Mouse (Mus musculus) limb, embryonic 14.5 days (tissue): Measurements from ENCODE around the gene Ifi214. TPM values are rescaled to one million over a fixed set of nuclear protein-coding genes. Genes with fewer than 3 reads are reported as not detected.
"Not testable (repeated sequence)": the region's sequence is repeated elsewhere in the genome, so short reads cannot be mapped to it uniquely, and the experiment has no call there.

ENCODE experiments used
- ATAC-seq: fragments of 200-750 bp; cut with Nextera tagmentation; 2 replicates; pipeline ENCODE4 v1.8.0; 2017; ENCODE audit warnings: low read depth, moderate number of reproducible peaks, moderate TSS enrichment; ENCODE audit not compliant: low FRiP score
- DNase-seq: peaks from one replicate; pipeline ENCODE4 v3.0.0-alpha.2; 2015; ENCODE audit warnings: low spot score
- H3K27ac ChIP-seq: fragments of 300-500 bp; sonication (generic); replicated peaks from 2 replicates; pipeline ENCODE4 v1.5.1; 2014; ENCODE audit warnings: low read depth, mild to moderate bottlenecking, low read length, moderate library complexity, mixed read lengths
- H3K27me3 ChIP-seq: fragments of 300-500 bp; sonication (generic); 2 replicates; pipeline ENCODE4 v1.6.1; 2014; ENCODE audit warnings: low read length, mixed read lengths; ENCODE audit not compliant: control insufficient read depth, insufficient read depth
- H3K36me3 ChIP-seq: fragments of 300-500 bp; sonication (generic); 2 replicates; pipeline ENCODE4 v1.6.1; 2014; ENCODE audit warnings: mild to moderate bottlenecking, low read length, moderate library complexity, mixed read lengths; ENCODE audit not compliant: control insufficient read depth, insufficient read depth
- H3K4me1 ChIP-seq: fragments of 300-500 bp; sonication (generic); 2 replicates; pipeline ENCODE4 v1.6.1; 2014; ENCODE audit warnings: antibody characterized with exemption, low read length, mixed read lengths; ENCODE audit not compliant: control insufficient read depth, insufficient read depth
- H3K4me2 ChIP-seq: fragments of 300-500 bp; sonication (generic); replicated peaks from 2 replicates; pipeline ENCODE4 v1.6.1; 2014; ENCODE audit warnings: low read depth, mild to moderate bottlenecking, low read length, moderate library complexity; ENCODE audit not compliant: severe bottlenecking
- H3K4me3 ChIP-seq: fragments of 300-500 bp; sonication (generic); replicated peaks from 2 replicates; pipeline ENCODE4 v1.5.1; 2014; ENCODE audit warnings: low read length
- H3K9ac ChIP-seq: fragments of 300-500 bp; sonication (generic); 2 replicates; pipeline ENCODE4 v1.6.1; 2014; ENCODE audit warnings: mild to moderate bottlenecking, low read depth, low read length, moderate library complexity; ENCODE audit not compliant: severe bottlenecking
- H3K9me3 ChIP-seq: fragments of 300-500 bp; sonication (generic); 2 replicates; pipeline ENCODE4 v1.6.1; 2016; ENCODE audit warnings: low read length; ENCODE audit not compliant: control insufficient read depth
- POLR2A ChIP-seq: fragments of 200-500 bp; IDR thresholded peaks from 2 replicates; pipeline ENCODE4 v1.8.0; 2012; ENCODE audit warnings: inconsistent platforms, mild to moderate bottlenecking, moderate library complexity, borderline replicate concordance; ENCODE audit not compliant: insufficient read depth, insufficient read length; ENCODE audit errors: extremely low read depth
- WGBS: fragments of 180-500 bp; shearing (Covaris S2); extraction: QIAGEN DNeasy Blood & Tissue Kit; methylation state at CpG from one replicate; pipeline ENCODE4 v1.1.7; 2014; 5-methylcytosine and 5-hydroxymethylcytosine counted together
- polyA plus RNA-seq, 2 experiments: library from polyadenylated mRNA; depleted of rRNA in 1 of 2; stranded (reverse) in 1 of 2; unstranded in 1 of 2; fragments of >200 nt; fragmentation: Nextera tagmentation in 1 of 2; extraction: Ambion mirVana in 1 of 2; gene quantifications; 2 replicates each; pipeline versions ENCODE4 v1.2.1 to v1.2.3; 2012 to 2014

The Ifi214 gene
- not detected in 2 replicates for polyA plus RNA-seq (2012; rRNA removed)
- not detected in 2 replicates for polyA plus RNA-seq (2014; fragmentation: Nextera tagmentation; extraction: Ambion mirVana)

- not testable (repeated sequence) for ATAC-seq, H3K4me1 ChIP-seq, H3K27me3 ChIP-seq, H3K36me3 ChIP-seq, H3K9me3 ChIP-seq, H3K9ac ChIP-seq, H3K4me3 ChIP-seq, DNase-seq, H3K4me2 ChIP-seq, H3K27ac ChIP-seq
- WGBS, result 90% methylated on average over 3 of the region's 3 CpGs
These were observed at the start of gene Ifi214 for GRCm38 (mm10) chr1:173535791-173536190. Gene Ifi214 (minus strand): TSS chr1:173535957.

DNA sequence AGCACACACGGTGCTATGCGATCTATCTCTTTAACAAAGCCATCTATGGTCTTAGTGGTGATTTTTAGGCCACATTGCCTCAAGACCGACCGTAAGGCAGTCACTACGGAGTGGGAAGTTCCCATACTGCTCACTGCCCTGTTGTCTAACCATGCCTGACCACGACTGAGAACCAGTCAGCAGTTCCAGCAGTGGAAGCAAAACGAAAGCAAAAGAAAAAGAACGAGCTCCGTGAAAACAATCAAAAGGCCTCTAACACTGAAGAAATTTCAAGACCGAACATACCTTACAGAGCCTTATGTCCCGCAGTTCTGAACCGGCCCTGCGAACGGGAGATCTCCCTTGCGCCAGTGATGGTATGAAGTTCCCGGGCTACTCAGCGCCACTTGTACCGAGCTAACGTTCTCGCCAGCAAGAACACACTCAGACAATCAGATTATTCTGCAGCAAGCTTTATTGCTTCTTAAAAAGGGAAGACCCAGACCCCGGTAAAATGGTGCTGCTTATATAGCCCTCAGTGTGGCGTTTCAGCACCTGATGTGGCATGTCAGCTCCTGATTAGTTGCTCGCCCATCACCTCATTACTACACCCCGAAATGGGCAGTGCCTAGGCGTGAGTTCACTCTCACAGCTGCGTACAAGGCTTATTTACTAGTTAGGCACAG is 44.3 kb upstream of the Ifi214 start:
- no peak for DNase-seq
- WGBS, result 90% methylated on average over 26 of the region's 26 CpGs
- Histone ChIP-seq H3K4me3 (no peak overlapping the region), H3K9me3 (peaks cover 12% of the 10 kb centered on the region), H3K4me1 (no peaks in the 10 kb centered on the region), H3K4me2 (no peak overlapping the region), H3K9ac (no peak overlapping the region), H3K36me3 (no peaks in the 10 kb centered on the region), H3K27ac (no peak overlapping the region), H3K27me3 (no peaks in the 10 kb centered on the region)
- ATAC-seq, result no peak
- no peak for TF ChIP-seq POLR2A

GRCm38 (mm10) chr1:173579079-173579478 is 43.3 kb upstream of the Ifi214 start:
- ATAC-seq, result no peak

DNA sequence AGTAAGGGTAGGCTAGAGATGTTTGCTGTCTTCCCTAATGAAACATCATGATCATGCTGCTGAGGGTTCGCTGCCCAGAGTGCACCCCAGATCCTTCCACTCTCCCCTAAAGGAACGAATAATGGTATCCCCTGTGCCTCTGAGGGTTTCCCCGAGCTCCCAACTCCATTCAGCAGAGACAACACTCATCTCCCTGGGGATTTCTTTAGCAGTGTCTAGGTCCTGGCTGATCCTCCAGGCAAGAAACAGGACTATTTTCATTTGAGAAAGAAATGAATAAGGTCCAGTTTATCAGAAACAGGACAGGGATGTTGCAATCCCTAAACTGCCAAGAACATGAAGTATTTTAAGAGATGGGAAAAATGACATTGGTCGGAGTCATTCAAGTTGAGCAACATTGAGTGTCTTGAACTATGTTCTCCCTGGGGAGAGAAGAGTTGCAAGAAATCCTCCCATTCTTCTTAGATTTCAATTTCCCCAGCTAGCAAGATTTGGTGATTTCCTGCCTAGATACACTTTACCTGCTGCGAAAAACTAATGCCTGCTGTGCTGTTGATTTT is 14.8 kb upstream of the Ifi214 start:
- not testable (repeated sequence) for H3K27ac ChIP-seq, H3K36me3 ChIP-seq, H3K9ac ChIP-seq, ATAC-seq, H3K27me3 ChIP-seq, H3K4me2 ChIP-seq, DNase-seq, H3K9me3 ChIP-seq, H3K4me3 ChIP-seq, H3K4me1 ChIP-seq
- 84% methylated on average over 5 of the region's 5 CpGs for WGBS

More at GRCm38 (mm10) chr1:173579079-173579478, 43.3 kb upstream of the Ifi214 start:
- H3K36me3 ChIP-seq, result no peaks in the 10 kb centered on the region
- H3K27ac ChIP-seq, result no peak overlapping the region
- TF ChIP-seq POLR2A, result no peak
- H3K4me2 ChIP-seq, result no peak overlapping the region
- peaks cover 12% of the 10 kb centered on the region for H3K9me3 ChIP-seq
- no peak for DNase-seq
- WGBS, result 92% methylated on average over 9 of the region's 9 CpGs
- no peak overlapping the region for H3K4me3 ChIP-seq
- H3K9ac ChIP-seq, result no peak overlapping the region
- H3K27me3 ChIP-seq, result no peaks in the 10 kb centered on the region
- H3K4me1 ChIP-seq, result no peaks in the 10 kb centered on the region

- not testable (repeated sequence) for H3K9ac ChIP-seq, H3K27ac ChIP-seq, DNase-seq, ATAC-seq, H3K27me3 ChIP-seq, H3K36me3 ChIP-seq, H3K9me3 ChIP-seq, H3K4me2 ChIP-seq, H3K4me3 ChIP-seq, H3K4me1 ChIP-seq
- WGBS, result 81% methylated on average over 3 of the region's 3 CpGs
These were observed 13.0 kb upstream of the Ifi214 start for GRCm38 (mm10) chr1:173548798-173549197.
